Mouse (Mus musculus) lung, postnatal 0 days (tissue): ENCODE results near the gene Tnfaip8l3. TPM values are rescaled to one million over a fixed set of nuclear protein-coding genes. Genes with fewer than 3 reads are reported as not detected.

Source experiments
- ATAC-seq: fragments of 200-750 bp; cut with Nextera tagmentation; 2 replicates; pipeline ENCODE4 v1.8.0; 2017; ENCODE audit warnings: moderate library complexity
- DNase-seq: peaks from one replicate; pipeline ENCODE4 v3.0.0-alpha.2; 2016; ENCODE audit warnings: low spot score
- H3K27ac ChIP-seq: fragments of 300-500 bp; sonication (generic); 2 replicates; pipeline ENCODE4 v1.5.1; 2014; ENCODE audit warnings: antibody characterized with exemption, mild to moderate bottlenecking, low read length, mixed read lengths
- H3K27me3 ChIP-seq: fragments of 300-500 bp; sonication (generic); replicated peaks from 2 replicates; pipeline ENCODE4 v1.6.1; 2014; ENCODE audit warnings: low read length, mixed read lengths; ENCODE audit not compliant: insufficient read depth
- H3K36me3 ChIP-seq: fragments of 300-500 bp; sonication (generic); 2 replicates; pipeline ENCODE4 v1.6.1; 2014; ENCODE audit warnings: low read length, mixed read lengths; ENCODE audit not compliant: insufficient read depth
- H3K4me1 ChIP-seq: fragments of 300-500 bp; sonication (generic); 2 replicates; pipeline ENCODE4 v1.6.1; 2014; ENCODE audit warnings: antibody characterized with exemption, low read depth, low read length, mixed read lengths; ENCODE audit not compliant: insufficient read depth
- H3K4me2 ChIP-seq: fragments of 300-500 bp; sonication (generic); replicated peaks from 2 replicates; pipeline ENCODE4 v1.6.1; 2014; ENCODE audit warnings: low read depth, mild to moderate bottlenecking, low read length, moderate library complexity, mixed read lengths
- H3K4me3 ChIP-seq: fragments of 300-500 bp; sonication (generic); 2 replicates; pipeline ENCODE4 v1.5.1; 2014; ENCODE audit warnings: low read depth, low read length
- H3K9ac ChIP-seq: fragments of 300-500 bp; sonication (generic); replicated peaks from 2 replicates; pipeline ENCODE4 v1.6.1; 2014; ENCODE audit warnings: low read depth, mild to moderate bottlenecking
- H3K9me3 ChIP-seq: fragments of 300-500 bp; sonication (generic); 2 replicates; pipeline ENCODE4 v1.6.1; 2016; ENCODE audit warnings: low read length, mixed read lengths
- CTCF ChIP-seq: IDR thresholded peaks from 2 replicates; pipeline ENCODE4 v1.5.1; 2016; ENCODE audit warnings: antibody characterized with exemption, mild to moderate bottlenecking
- EP300 ChIP-seq: IDR thresholded peaks from 2 replicates; pipeline ENCODE4 v1.6.1; 2016; ENCODE audit warnings: antibody characterized with exemption, mild to moderate bottlenecking, control low read depth
- WGBS: fragments of 180-500 bp; shearing (Covaris S2); extraction: QIAGEN DNeasy Blood & Tissue Kit; methylation state at CpG from one replicate; pipeline ENCODE4 v1.1.7; 2014; 5-methylcytosine and 5-hydroxymethylcytosine counted together
- polyA plus RNA-seq: library from polyadenylated mRNA; unstranded; fragments of >200 nt; fragmentation: Nextera tagmentation; extraction: Ambion mirVana; gene quantifications from 2 replicates; pipeline ENCODE4 v1.2.1, GENCODE M21; 2015

Gene Tnfaip8l3
- polyA plus RNA-seq, 1 experiment from 2014 or later: 1.7 TPM

- H3K27me3 ChIP-seq: no peaks in the 10 kb centered on the region; the same call in none of the 2 replicates
- no peak for TF ChIP-seq EP300
- TF ChIP-seq CTCF: no peak
- no peak overlapping the region for H3K4me2 ChIP-seq
- no peaks in the 10 kb centered on the region; the same call in 1 of the 2 replicates for H3K4me1 ChIP-seq
- no peaks in the 10 kb centered on the region for H3K36me3 ChIP-seq
- H3K9me3 ChIP-seq: no peaks in the 10 kb centered on the region
- no peak for ATAC-seq
- no peak for DNase-seq
- H3K4me3 ChIP-seq: no peak overlapping the region
- no peak overlapping the region for H3K9ac ChIP-seq
- H3K27ac ChIP-seq: no peak overlapping the region
- 53% methylated on average over 3 of the region's 3 CpGs for WGBS
Observed at GRCm38 (mm10) chr9:54064836-54065235, 3.4 kb downstream of the Tnfaip8l3 start.

- H3K9ac ChIP-seq: no peak overlapping the region
- H3K4me1 ChIP-seq: no peaks in the 10 kb centered on the region; the same call in 1 of the 2 replicates
- WGBS: 69% methylated on average over 3 of the region's 3 CpGs
- H3K36me3 ChIP-seq: no peaks in the 10 kb centered on the region
- no peak overlapping the region for H3K4me3 ChIP-seq
- no peak for ATAC-seq
- H3K27me3 ChIP-seq: no peaks in the 10 kb centered on the region; the same call in none of the 2 replicates
- H3K9me3 ChIP-seq: no peaks in the 10 kb centered on the region
- no peak for DNase-seq
- H3K4me2 ChIP-seq: no peak overlapping the region
- H3K27ac ChIP-seq: no peak overlapping the region
- TF ChIP-seq CTCF: no peak
- TF ChIP-seq EP300: no peak
Observed at GRCm38 (mm10) chr9:54063655-54064054, 4.5 kb downstream of the Tnfaip8l3 start.

GRCm38 (mm10) chr9:54061666-54062065 lies 6.5 kb downstream of the Tnfaip8l3 start:
- no peaks in the 10 kb centered on the region for H3K9me3 ChIP-seq

DNA sequence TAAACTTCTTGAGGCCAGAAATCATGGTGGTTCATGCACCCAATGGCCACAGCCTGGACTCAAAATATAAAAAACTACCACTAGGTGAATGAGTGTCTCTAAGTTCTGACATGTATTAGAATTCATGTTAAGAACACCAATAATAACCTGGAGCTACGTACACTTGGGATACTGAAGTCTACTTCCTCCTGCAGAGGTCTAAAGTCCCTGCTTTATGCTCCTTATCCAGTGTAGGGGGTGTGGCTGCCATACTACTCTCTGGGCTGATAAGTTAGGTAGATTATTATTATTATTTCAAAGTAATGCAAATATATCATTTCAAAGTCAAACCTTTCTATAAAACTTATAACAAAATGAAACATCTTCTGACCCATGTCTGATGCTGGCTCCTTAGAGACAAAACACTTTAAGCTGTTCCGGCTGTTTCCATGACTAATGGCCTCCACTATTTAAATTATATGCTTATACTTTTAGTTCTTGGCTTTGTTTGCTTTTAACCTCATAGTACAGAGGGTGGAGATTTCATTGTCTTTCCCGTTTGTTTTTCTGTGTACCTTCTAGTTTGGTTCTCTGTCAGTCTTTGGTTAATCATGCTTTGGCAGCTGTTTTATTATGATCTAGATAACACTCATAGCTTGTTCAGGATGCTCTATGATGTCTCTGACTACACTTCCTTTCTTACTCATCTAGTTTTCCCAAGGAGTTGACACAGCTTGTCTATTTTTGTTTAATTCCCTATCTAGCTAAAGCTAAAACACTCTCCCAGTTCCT lies 16.7 kb downstream of the Tnfaip8l3 start:
- Histone ChIP-seq H3K36me3 (no peaks in the 10 kb centered on the region), H3K4me2 (no peak overlapping the region), H3K27ac (no peak overlapping the region), H3K4me3 (no peak overlapping the region), H3K4me1 (no peaks in the 10 kb centered on the region), H3K27me3 (no peaks in the 10 kb centered on the region), H3K9me3 (no peaks in the 10 kb centered on the region), H3K9ac (no peak overlapping the region)
- no peak for TF ChIP-seq CTCF
- no peak for TF ChIP-seq EP300
- 60% methylated on average over 3 of the region's 3 CpGs for WGBS
- no peak for DNase-seq
- ATAC-seq: no peak

More at GRCm38 (mm10) chr9:54061666-54062065, 6.5 kb downstream of the Tnfaip8l3 start:
- no peak for ATAC-seq
- Histone ChIP-seq H3K36me3 (no peaks in the 10 kb centered on the region), H3K9ac (no peak overlapping the region), H3K27ac (no peak overlapping the region), H3K27me3 (no peaks in the 10 kb centered on the region; the same call in 1 of the 2 replicates), H3K4me3 (no peak overlapping the region), H3K4me2 (no peak overlapping the region), H3K4me1 (no peaks in the 10 kb centered on the region; the same call in 1 of the 2 replicates)
- no peak for TF ChIP-seq EP300
- no peak for TF ChIP-seq CTCF
- DNase-seq: no peak
- WGBS: 59% methylated on average over 5 of the region's 5 CpGs

- H3K9me3 ChIP-seq: no peaks in the 10 kb centered on the region
- TF ChIP-seq CTCF: no peak
- H3K27ac ChIP-seq: no peak overlapping the region
- no peak overlapping the region for H3K9ac ChIP-seq
- DNase-seq: no peak
- H3K4me1 ChIP-seq: no peaks in the 10 kb centered on the region
- no peaks in the 10 kb centered on the region for H3K36me3 ChIP-seq
- no peak overlapping the region for H3K4me2 ChIP-seq
- H3K4me3 ChIP-seq: no peak overlapping the region
- H3K27me3 ChIP-seq: no peaks in the 10 kb centered on the region
- ATAC-seq: no peak
- WGBS: 59% methylated on average over 5 of the region's 5 CpGs
Observed at GRCm38 (mm10) chr9:54048978-54049377, 19.2 kb downstream of the Tnfaip8l3 start.

DNA sequence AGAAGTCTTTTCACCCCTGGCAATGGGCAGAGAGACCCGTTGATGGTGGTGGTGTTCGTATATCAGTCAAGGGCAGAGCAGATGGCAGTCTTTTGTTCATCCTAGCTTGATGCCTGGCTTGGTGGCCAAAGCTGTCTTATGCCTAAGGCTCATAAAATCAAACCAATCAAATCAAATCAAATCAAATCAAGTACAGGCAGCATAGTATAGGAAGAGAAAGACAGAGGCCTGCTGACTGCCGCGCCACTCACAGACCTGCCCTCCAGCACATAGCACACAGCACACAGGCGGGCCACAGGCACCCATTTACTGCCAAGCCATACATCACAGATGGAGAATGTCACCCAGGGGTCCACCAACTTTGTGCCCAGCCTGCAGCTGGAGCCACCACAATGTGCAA lies 25.1 kb downstream of the Tnfaip8l3 start:
- H3K9me3 ChIP-seq: no peaks in the 10 kb centered on the region
- H3K9ac ChIP-seq: no peak overlapping the region
- ATAC-seq (no peak), DNase-seq (no peak)
- 91% methylated on average over 5 of the region's 5 CpGs for WGBS
- H3K4me2 ChIP-seq: no peak overlapping the region
- H3K4me1 ChIP-seq: no peaks in the 10 kb centered on the region
- H3K27me3 ChIP-seq: no peaks in the 10 kb centered on the region
- H3K36me3 ChIP-seq: no peaks in the 10 kb centered on the region
- no peak overlapping the region for H3K27ac ChIP-seq
- H3K4me3 ChIP-seq: no peak overlapping the region
- TF ChIP-seq EP300 (no peak), CTCF (no peak)

- 71% methylated on average over 9 of the region's 9 CpGs for WGBS
- Histone ChIP-seq H3K27ac (no peak overlapping the region), H3K4me2 (no peak overlapping the region), H3K9ac (no peak overlapping the region), H3K36me3 (no peaks in the 10 kb centered on the region), H3K27me3 (no peaks in the 10 kb centered on the region), H3K4me1 (no peaks in the 10 kb centered on the region), H3K9me3 (no peaks in the 10 kb centered on the region), H3K4me3 (no peak overlapping the region)
- TF ChIP-seq CTCF (no peak), EP300 (no peak)
- no peak for DNase-seq
- ATAC-seq: no peak
Observed at GRCm38 (mm10) chr9:54037717-54038116, 30.5 kb downstream of the Tnfaip8l3 start.
